Comparison of ENCODE assay signal across 10 mouse cellular contexts in genomic region chr14:46389438-46390248, GRCm38 (mm10). TPM values are rescaled to one million over a fixed set of nuclear protein-coding genes. Genes with fewer than 3 reads are reported as not detected.
DNase-seq lines count a peak whose midpoint lies in the region; ATAC-seq and TF ChIP-seq lines count a peak whose summit lies in the region.
"Had no signal": no experiment of that assay in that cellular context is flagged by ENCODE, and none has a peak within 500 bp of the region (broad histone marks: within the 10 kb centered on the region; RNA-seq: fewer than 3 reads in every experiment).

No protein-coding gene starts in this region.

- H3K4me1 ChIP-seq in lung, postnatal 0 days (ENCODE audit: insufficient read depth, low read depth, low read length), result peaks cover 6% of the 10 kb centered on the region
- peaks cover 4% of the 10 kb centered on the region; the same call in 1 of the 2 replicates for H3K4me1 ChIP-seq in forebrain, postnatal 0 days (ENCODE audit: insufficient read depth)
- H3K4me1 ChIP-seq in liver, embryonic 12.5 days, result peaks cover 31% of the 10 kb centered on the region
- peaks cover 15% of the 10 kb centered on the region for H3K4me1 ChIP-seq in stomach, embryonic 15.5 days

- no peak for TF ChIP-seq CTCF in lung, postnatal 0 days (IDR thresholded peaks at IDR 0.05)
- no peak for TF ChIP-seq CTCF in forebrain, postnatal 0 days (IDR thresholded peaks at IDR 0.05; ENCODE audit: low read depth)

- H3K4me3 ChIP-seq in lung, postnatal 0 days (ENCODE audit: low read depth, low read length), result peak overlapping the region; percentile 60
- 0 out of 2 replicates have a peak overlapping the region, but pooled peaks have one; percentile 3 for H3K4me3 ChIP-seq in forebrain, postnatal 0 days (ENCODE audit: low read depth, low read length)
- H3K4me3 ChIP-seq in liver, embryonic 12.5 days, result peak overlapping the region; percentile 24
- H3K4me3 ChIP-seq in stomach, embryonic 15.5 days (replicated peaks), result peak overlapping the region; percentile 59

- 8% methylated on average over 24 of the region's 24 CpGs for WGBS in lung, postnatal 0 days
- WGBS in forebrain, postnatal 0 days, result 7% methylated on average over 24 of the region's 24 CpGs
- 7% methylated on average over 24 of the region's 24 CpGs for WGBS in liver, embryonic 12.5 days (ENCODE audit: insufficient replicate concordance)
- WGBS in stomach, embryonic 15.5 days, result 9% methylated on average over 24 of the region's 24 CpGs

- H3K27ac ChIP-seq in lung, postnatal 0 days (ENCODE audit: low read length), result no peak overlapping the region
- H3K27ac ChIP-seq in forebrain, postnatal 0 days (ENCODE audit: low read depth, low read length), result no peak overlapping the region
- H3K27ac ChIP-seq in liver, embryonic 12.5 days, result no peak overlapping the region
- peak overlapping the region; percentile 59 for H3K27ac ChIP-seq in stomach, embryonic 15.5 days

- H3K4me2 ChIP-seq in lung, postnatal 0 days (replicated peaks; ENCODE audit: low read depth, low read length), result peak overlapping the region; percentile 60
- H3K4me2 ChIP-seq in forebrain, postnatal 0 days (ENCODE audit: low read depth), result peak overlapping the region; percentile 2; the same call in 1 of the 2 replicates
- H3K4me2 ChIP-seq in liver, embryonic 12.5 days, result peak overlapping the region; percentile 47
- peak overlapping the region; percentile 49 for H3K4me2 ChIP-seq in stomach, embryonic 15.5 days

- H3K36me3 ChIP-seq in lung, postnatal 0 days (ENCODE audit: insufficient read depth, low read length), result no peaks in the 10 kb centered on the region
- H3K36me3 ChIP-seq in forebrain, postnatal 0 days (ENCODE audit: insufficient read depth), result no peaks in the 10 kb centered on the region
- H3K36me3 ChIP-seq in liver, embryonic 12.5 days, result no peaks in the 10 kb centered on the region
- H3K36me3 ChIP-seq in stomach, embryonic 15.5 days, result no peaks in the 10 kb centered on the region

- H3K9me3 ChIP-seq in lung, postnatal 0 days (ENCODE audit: low read length), result no peaks in the 10 kb centered on the region
- H3K9me3 ChIP-seq in forebrain, postnatal 0 days (ENCODE audit: low read length), result no peaks in the 10 kb centered on the region
- no peaks in the 10 kb centered on the region for H3K9me3 ChIP-seq in liver, embryonic 12.5 days (replicated peaks)
- no peaks in the 10 kb centered on the region for H3K9me3 ChIP-seq in stomach, embryonic 15.5 days

- no peaks in the 10 kb centered on the region for H3K27me3 ChIP-seq in lung, postnatal 0 days (replicated peaks; ENCODE audit: insufficient read depth, low read length)
- peaks cover 85% of the 10 kb centered on the region for H3K27me3 ChIP-seq in forebrain, postnatal 0 days (ENCODE audit: insufficient read depth, low read length)
- H3K27me3 ChIP-seq in liver, embryonic 12.5 days (replicated peaks), result peaks cover 94% of the 10 kb centered on the region
- peaks cover 19% of the 10 kb centered on the region for H3K27me3 ChIP-seq in stomach, embryonic 15.5 days (replicated peaks)

- no peak for TF ChIP-seq EP300 in lung, postnatal 0 days (IDR thresholded peaks at IDR 0.05)

- DNase-seq in lung, postnatal 0 days (ENCODE audit: low spot score), result peak; percentile 25
- no peak for DNase-seq in lung, postnatal 10 days
- DNase-seq in forebrain, postnatal 0 days, result no peak
- DNase-seq in left cerebral cortex, adult 11 months (ENCODE audit: low spot score), result no peak
- DNase-seq: right cerebral cortex, postnatal 4 days had no signal

- H3K9ac ChIP-seq in lung, postnatal 0 days (replicated peaks; ENCODE audit: low read depth), result 0 out of 2 replicates have a peak overlapping the region, but pooled peaks have one; percentile 16
- H3K9ac ChIP-seq in forebrain, postnatal 0 days, result no peak overlapping the region
- H3K9ac ChIP-seq in liver, embryonic 12.5 days, result no peak overlapping the region
- H3K9ac ChIP-seq in stomach, embryonic 15.5 days, result peak overlapping the region; percentile 30; the same call in 1 of the 2 replicates

- no peak for ATAC-seq in lung, postnatal 0 days
- ATAC-seq in forebrain, postnatal 0 days, result no peak
- no peak for ATAC-seq in liver, embryonic 12.5 days
- no peak for ATAC-seq in stomach, embryonic 15.5 days (ENCODE audit: insufficient read depth, low FRiP score, low read depth)
- no peak for ATAC-seq in CD4-positive, CD25-positive, alpha-beta regulatory T cell, adult 4 months
- ATAC-seq in erythroid progenitor cell, adult 5-6 weeks (replicated peaks; ENCODE audit: low FRiP score, poor library complexity, severe bottlenecking), result no peak

RNA-seq across cellular contexts. Expression of gene Bmp4, which starts 0.8 kb away (rescaled TPM):
- 34.3 and 42.7 TPM in 2 replicates for polyA plus RNA-seq in lung, postnatal 0 days (2015; fragmentation: Nextera tagmentation; extraction: Ambion mirVana)
- total RNA-seq in forebrain, postnatal 0 days (2014; rRNA removed), result 4.8 and 5.5 TPM in 2 replicates
- polyA plus RNA-seq in forebrain, postnatal 0 days (2015; fragmentation: Nextera tagmentation; extraction: Ambion mirVana), result 1.9 and 4.2 TPM in 2 replicates
- polyA plus RNA-seq in liver, embryonic 12.5 days (2016; fragmentation: Nextera tagmentation; extraction: Ambion mirVana), result 2.4 and 3.2 TPM in 2 replicates
- polyA plus RNA-seq in stomach, embryonic 15.5 days (2015; fragmentation: Nextera tagmentation; extraction: Ambion mirVana), result 58.1 and 60.5 TPM in 2 replicates
- polyA plus RNA-seq in CD4-positive, CD25-positive, alpha-beta regulatory T cell, adult 4 months (2017; shearing (Covaris generic)), result not detected
- not detected in 2 replicates for total RNA-seq in erythroid progenitor cell, adult 5-6 weeks (2015; ENCODE audit: low replicate concordance)
- total RNA-seq in erythroid progenitor cell, adult 5-6 weeks (2017; ENCODE audit: low replicate concordance), result 0.39 TPM in 1 of 2 replicates, not detected in the other

RNA-seq across cellular contexts. Expression of gene Gm15217, which starts 10.4 kb away (rescaled TPM):
- 0.76 and 0.93 TPM in 2 replicates for polyA plus RNA-seq in lung, postnatal 0 days (2015; fragmentation: Nextera tagmentation; extraction: Ambion mirVana)
- not detected in 2 replicates for total RNA-seq in forebrain, postnatal 0 days (2014; rRNA removed)
- polyA plus RNA-seq in forebrain, postnatal 0 days (2015; fragmentation: Nextera tagmentation; extraction: Ambion mirVana), result not detected in 2 replicates
- polyA plus RNA-seq in liver, embryonic 12.5 days (2016; fragmentation: Nextera tagmentation; extraction: Ambion mirVana), result not detected in 2 replicates
- polyA plus RNA-seq in stomach, embryonic 15.5 days (2015; fragmentation: Nextera tagmentation; extraction: Ambion mirVana), result 0.24 TPM in 1 of 2 replicates, not detected in the other
- not detected for polyA plus RNA-seq in CD4-positive, CD25-positive, alpha-beta regulatory T cell, adult 4 months (2017; shearing (Covaris generic))
- total RNA-seq in erythroid progenitor cell, adult 5-6 weeks (2015; ENCODE audit: low replicate concordance), result not detected in 2 replicates
- total RNA-seq in erythroid progenitor cell, adult 5-6 weeks (2017; ENCODE audit: low replicate concordance), result not detected in 2 replicates
- total RNA-seq: left cerebral cortex, adult 8-10 months had no signal

Comparison
In these comparisons a context has a peak if more than half of its experiments do, and no peak if none do; other contexts are left out.
1. H3K4me2 ChIP-seq: peak in every context shown above with its lines; median percentile 60 in lung, postnatal 0 days; 49 in stomach, embryonic 15.5 days; 47 in liver, embryonic 12.5 days; 2 in forebrain, postnatal 0 days.
2. H3K4me3 ChIP-seq: peak in every context shown above with its lines; median percentile 60 in lung, postnatal 0 days; 59 in stomach, embryonic 15.5 days; 24 in liver, embryonic 12.5 days; 3 in forebrain, postnatal 0 days.
3. H3K9ac ChIP-seq: peak in lung, postnatal 0 days (single experiment) and stomach, embryonic 15.5 days (single experiment); none in forebrain, postnatal 0 days (single experiment) and liver, embryonic 12.5 days (single experiment).